Mouse (Mus musculus) hindlimb bud, embryonic 11.5 days (tissue): ENCODE results near the gene Tmem131.

Experiments
- DNase-seq: peaks from one replicate; pipeline ENCODE4 v3.0.0-alpha.2; 2012; ENCODE audit warnings: low read depth, low spot score; ENCODE audit errors: extremely low spot score

Tmem131 gene

DNA sequence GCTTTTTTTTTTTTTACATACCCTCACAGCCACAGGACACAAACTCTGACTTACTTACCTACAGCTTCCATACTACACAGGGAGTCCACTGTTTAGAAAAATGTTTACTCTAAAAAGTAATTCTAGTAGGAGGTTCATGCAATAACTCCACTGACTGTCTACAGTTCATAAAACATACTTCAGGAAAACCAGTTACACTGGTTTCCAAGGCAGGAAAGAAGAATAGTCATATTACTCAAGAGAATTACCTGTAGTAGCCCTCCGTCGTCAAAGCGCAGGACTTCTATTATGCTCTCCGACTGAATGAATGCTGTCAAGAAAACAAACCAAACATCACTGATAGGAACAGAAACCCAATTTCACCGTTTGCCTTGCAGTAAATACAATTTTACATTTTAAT, 54.5 kb downstream of the Tmem131 start:
- DNase-seq, result no peak

DNA sequence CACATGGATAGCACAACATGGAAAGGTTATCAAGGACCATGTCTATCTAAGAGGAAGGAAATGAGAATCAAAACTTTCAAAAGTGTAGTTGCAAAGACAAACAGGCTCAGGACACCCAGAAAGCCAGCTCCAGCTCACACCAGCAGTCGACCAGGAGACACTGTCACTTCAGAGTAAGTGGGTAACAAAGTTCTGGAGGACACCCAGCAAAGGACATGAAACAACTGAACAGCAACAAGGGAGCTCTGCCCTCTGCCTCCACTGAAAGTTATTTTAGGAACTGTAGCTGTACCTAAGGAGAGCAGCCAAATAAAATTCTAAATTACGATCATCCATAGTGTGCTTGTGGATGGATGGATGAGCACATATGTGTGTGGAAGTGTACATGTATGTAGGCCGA, 56.3 kb downstream of the Tmem131 start:
- DNase-seq, result no peak

DNA sequence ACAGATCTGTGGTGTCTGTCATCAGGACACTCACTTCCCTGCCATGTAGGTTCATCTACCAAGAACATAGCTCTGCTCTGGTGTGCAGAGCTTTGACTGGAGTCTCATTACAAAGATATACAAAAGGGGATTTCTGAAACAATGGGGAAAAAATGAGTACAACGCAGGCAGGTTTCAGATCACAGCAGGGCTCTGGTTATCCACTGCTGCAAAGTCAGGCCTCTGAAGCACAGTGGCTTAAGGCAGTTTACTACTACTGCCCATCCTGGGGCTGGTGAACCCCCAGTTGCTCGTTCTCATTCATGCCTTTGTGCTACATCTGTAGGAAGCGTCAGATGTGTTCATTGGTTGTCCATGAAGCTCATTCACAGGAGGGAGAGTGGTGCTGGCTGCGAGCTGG, 57.0 kb downstream of the Tmem131 start:
- DNase-seq, result no peak

DNA sequence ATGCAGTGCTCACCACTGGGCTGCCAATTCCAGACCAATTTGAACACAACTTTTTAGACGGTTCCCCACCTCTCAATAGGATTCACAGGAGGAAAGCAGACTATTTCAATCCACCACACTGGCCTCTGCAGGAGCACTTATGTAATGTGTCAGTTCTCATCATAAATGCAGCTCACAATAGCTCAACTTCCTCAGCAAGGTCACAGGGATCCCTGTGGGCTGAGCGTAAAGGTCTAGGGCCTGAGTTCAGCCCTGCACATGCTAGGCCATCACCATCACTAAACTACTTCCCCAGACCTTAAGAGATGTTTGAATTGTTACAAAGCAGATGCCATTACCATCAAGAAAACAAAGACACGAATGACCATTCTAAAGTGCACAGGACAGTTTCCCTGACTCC, 58.9 kb downstream of the Tmem131 start:
- DNase-seq, result no peak

DNA sequence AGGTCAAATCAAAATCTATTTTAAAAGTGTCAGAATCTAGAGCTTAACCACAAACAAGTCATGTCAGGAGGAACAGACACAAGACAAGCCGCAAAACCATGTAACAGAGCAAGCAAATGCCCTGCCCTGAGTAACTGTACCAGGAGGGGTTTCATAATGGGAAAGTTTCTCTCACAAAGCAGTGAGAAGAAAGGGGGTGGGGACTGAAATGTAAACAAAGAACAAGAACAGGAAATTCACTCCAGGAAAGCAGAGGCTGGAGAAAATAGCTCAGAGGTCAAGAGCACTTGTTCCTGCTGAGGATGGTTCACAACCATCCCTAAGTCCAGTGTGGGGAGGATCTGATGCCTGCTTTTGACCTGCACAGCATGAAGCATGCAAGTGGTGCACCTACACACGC, 59.7 kb downstream of the Tmem131 start:
- no peak for DNase-seq

DNA sequence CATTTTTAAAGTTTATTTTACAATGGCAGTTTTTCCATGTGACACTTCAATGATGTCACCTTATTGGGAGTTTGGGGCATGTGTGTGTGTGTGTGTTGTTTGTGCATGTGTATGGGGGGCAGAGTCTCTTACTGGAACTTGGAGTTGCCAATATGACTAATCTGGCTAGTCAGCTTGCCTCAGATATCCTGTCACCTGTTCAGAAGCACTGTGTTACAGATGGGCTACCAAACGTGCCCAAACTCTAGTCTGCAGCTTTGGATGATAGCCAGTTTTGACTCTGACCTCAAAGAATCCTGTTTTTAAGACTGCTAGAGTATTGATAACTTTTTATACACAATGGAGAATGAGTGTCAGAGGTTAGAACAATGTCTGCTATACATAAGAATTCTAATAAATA, 64.3 kb downstream of the Tmem131 start:
- no peak for DNase-seq

DNA sequence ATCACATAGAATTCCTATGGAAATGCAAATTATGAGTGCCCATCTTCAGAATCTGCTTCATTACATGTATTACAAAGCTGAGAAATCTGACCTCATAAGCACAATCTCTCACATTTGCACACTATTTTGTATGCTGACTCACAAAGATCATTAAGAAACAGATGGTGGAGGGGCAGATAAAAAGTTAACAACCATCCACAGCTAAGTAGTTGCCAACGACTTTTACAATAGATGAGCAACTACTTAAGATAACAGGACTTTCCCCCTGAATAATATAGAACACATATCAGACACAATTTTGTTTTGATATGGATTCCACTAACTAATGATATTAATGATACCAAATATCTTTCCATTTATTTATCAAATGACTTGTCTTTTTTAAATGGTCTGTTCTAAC, 66.3 kb downstream of the Tmem131 start:
- DNase-seq, result no peak

DNA sequence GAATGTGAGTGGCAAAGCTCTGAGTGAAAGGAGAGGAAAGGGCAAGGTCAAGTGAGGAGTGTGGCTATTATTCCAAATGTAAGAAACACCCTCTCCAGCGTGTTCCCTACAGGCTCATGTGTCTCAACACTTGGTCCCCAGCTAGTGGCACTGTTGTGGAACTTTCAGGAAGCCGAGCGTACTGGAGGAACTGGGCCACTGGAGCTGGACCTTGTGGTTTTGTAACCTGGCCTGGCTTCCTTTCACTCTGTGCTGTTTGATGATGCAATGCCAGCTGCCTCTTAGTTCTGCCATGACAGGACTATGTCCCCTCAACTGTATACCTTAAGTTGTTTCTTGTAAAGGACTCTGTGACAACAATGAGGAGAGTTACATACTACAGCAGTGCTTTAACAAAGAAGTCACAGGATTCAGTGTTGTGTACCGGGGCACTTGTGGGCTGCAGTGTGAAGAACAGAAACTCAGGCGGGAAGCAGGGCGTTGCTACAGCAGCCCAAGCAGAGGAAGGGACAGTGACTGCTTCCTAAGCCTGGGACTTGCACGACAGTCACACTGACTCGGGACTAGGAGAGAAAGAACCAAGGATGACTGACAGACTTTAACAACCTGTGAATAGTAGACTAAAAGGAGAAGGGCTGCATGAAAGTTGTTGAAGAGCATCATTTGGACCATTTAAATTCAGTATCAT, 68.4 kb downstream of the Tmem131 start:
- DNase-seq, result no peak

DNA sequence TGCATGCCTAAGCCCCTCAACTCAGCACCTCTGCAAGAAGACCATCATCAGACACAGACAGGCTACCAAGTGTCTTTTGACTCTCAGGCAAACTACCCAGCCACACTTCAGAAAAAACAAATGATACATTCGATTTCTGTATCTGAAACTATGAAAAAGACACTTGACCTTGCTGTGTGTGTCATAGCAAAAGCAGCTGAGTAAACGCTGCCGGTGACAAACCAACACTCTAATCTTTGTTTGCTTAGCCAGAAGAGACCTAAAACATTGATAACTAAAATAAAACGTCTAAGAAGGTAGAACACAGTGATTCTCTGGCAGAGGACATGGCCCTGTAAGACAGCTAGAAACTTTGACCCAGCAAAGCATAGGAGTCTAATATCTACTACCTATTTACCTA, 72.2 kb downstream of the Tmem131 start:
- DNase-seq, result no peak

DNA sequence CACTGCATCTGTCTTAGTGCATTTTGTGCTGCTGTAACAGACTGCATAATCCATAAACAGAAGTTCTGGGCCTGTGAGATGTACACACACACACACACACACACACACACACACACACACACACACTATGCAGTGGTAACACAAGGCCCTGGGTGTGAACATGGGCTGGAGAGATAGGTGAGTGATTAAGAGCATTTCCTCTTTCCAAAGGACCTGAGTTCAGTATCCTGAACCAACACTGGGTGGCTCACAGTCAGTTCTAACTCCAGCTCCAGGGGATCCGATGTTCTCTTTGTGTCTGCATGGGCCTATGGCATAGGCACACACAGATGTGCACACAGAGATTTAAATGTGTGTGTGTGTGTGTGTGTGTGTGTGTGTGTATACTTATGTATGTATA, 72.9 kb downstream of the Tmem131 start:
- no peak for DNase-seq

DNA sequence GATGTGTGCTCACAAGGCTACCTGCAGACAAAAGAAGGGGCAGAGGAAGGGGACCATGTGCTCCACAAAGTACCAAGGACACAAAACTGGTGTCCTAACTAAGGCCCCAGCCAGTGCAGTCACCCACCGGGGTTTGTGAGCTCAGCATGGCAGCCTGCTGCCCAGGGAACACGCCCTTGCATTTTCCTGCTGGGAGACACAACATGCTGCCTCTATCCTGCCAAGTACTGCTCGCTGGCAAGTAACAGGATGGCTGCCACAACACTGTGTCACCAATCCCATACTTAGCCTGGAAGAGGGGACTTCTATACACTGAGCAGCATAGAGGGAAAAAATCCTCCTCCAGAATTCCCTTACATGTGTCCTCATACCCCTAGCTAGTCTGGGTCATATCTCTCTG, 78.7 kb downstream of the Tmem131 start:
- no peak for DNase-seq

DNA sequence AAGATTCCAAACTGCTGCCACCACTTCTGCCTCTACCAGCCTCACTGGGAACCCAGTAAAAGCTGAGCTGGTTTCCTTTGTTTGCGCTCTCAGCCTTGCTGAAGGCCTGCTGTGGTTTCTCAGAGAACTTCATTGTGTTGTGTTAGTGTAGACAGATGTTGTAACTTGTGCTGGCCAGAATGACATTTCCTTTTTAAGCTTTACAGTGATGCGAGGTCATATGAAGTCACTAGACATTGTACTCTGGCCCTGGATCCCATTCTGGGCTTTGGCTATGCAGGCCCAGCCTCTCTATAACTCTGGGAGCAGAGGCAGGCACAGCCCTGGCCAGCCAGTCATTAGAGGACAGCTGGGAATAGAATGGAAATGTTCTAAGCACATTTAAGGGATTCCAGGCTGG, 81.7 kb downstream of the Tmem131 start:
- DNase-seq, result no peak

DNA sequence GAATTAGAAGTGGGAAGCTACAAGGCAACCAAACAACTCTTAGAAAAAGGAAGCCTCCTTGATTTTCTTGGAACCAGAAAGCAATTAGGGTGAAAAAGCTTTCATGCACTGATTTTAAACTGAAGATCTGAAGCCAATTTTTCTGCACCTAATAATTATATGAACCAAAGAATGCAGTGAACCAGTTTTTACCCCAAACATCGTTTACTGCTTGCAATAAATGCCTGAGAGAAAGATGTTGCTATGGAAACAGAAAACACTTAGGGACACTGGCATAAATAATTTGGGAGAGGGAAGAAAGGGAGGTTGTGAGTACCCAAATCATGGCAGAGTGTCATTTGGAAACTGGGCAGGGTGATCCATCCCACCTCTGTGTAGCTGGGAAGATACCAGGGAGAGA, 82.6 kb downstream of the Tmem131 start:
- DNase-seq, result no peak

DNA sequence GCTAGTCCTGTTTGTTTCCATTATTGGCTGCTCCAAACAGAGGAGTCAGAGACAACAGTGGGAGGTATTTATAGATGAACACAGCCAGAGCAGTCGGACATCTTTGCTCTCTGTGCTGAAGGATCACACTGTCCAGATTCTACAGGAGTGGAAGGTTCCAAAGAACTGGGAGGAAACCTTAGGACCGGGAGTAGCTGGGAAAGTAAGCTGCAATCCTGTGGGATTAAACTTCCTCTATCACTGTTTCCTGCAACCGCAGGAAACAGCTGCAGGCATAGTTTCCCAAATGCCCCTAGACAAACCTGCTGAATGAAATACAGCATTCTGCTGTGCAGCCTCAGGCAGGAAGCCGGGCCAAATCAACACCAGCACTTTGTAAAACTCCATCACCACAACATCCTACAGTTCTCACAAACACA, 83.0 kb downstream of the Tmem131 start:
- no peak for DNase-seq

DNA sequence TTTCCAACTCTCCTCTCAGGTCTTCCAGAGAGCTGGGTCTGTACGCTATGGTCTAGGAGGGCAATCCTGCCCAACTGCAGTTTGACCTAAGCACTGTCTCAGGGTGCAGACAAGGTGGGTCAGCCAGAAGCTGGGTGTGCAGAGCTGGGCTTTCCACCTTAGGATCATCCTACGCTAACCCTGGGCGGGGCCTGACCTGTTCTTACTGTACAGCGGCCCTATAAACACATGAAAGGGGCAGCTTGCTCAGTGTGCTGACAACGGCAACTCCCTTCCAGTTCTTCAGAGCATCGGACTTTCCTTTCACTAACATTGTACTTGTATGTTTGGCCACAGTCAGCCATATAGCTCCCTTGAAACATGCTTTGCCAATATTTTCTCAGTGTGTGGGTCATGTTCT, 86.4 kb downstream of the Tmem131 start:
- DNase-seq, result no peak

DNA sequence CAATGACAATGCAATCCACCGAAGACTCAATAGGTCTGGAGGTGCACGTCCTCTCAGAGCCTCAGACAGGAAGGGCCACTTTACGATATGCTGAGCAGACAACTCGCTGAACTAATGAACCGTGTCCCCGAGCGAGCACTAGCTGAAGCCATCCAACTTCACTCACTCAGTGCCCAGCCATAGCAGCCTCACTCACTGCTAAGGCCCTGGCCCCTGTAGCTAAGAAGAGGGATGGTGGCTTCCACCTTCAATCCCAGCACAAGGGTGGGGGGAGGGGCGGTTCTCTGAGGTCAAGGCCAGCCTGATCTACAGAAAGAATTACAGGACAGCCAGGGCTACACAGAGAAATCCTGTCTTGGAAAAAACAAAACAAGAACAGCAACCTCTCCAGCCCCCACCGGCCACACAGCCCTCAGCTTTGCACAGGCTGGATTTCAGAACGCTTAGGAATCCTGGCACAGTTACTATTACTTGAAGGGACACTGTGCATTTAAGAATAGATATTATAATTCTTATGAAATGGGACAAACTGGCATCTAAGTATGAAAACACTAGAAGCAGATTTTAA, 89.2 kb downstream of the Tmem131 start:
- no peak for DNase-seq

DNA sequence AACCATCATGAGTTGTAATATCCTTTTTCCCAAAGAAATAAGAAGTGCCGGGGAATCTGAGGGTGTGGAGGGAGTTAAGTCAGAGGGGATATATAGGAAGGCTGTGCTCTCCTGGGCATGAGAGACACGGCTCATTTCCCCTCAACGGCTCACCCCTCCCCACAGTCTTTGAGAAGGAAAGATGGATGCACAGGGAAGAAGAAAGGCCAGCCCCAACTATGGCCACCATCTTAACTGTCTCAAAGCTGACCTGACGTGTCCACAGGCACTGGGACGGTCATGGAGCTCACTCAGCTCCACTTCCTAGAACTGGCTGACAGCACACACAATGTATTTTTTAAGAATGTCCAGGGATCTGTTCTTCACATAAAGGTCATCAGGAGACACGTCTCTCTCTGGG, 91.4 kb downstream of the Tmem131 start:
- DNase-seq, result no peak

DNA sequence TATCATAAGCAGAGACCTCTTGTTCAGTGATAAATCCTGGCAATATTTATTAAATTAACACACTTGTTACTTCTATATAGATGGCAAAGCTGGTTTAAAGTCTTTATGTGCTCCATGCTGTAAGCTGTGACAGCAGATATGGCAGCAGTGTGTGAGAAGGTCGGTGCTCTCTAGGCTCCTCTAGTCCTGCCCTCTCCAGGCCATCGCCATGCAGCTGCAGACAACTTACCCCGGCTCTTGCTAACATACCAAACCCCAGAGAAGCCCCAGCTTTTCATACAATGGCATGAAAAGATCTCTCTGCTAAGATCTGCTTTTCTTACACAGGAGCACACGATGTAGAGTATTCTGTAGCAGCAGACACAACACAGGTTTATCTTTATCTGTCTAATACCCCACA, 92.1 kb downstream of the Tmem131 start:
- DNase-seq, result no peak

DNA sequence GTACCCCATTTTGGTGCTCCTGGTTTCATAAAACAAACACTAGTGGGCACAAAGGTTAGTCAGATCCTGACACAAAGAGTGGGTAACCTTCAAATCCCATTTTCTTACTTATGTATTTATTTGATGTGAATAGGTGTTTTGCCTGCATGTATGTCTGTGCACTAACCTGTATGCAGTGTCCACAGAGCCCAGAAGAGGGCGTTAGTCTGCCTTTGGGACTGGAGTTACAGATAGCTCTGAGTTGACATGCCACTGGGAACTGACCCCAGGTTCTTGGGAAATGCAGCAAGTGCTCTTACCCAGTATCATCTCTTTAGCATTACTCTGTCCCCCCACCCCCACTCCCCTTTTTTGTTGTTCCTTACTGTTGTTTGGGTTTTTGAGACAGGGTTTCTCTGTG, 95.4 kb downstream of the Tmem131 start:
- no peak for DNase-seq

DNA sequence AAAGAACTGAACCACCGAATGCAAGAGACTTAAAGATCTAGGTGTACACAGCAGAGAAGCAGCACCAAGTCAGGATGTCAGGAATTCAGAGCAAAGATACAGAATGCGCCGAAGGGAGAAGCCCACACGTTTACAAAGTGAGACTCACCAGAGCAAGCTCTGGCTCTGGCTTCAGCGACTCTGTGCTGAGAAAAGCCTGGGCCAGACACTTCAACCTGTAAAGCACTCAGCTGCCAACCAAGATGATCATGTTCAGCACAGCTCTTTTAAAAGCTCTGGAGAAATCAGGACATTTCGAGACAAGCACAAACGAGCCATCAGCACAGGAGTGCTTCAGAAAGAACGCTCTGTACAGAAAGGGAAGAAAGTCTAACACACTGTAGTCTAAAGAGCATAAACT, 96.2 kb downstream of the Tmem131 start:
- DNase-seq, result no peak

DNA sequence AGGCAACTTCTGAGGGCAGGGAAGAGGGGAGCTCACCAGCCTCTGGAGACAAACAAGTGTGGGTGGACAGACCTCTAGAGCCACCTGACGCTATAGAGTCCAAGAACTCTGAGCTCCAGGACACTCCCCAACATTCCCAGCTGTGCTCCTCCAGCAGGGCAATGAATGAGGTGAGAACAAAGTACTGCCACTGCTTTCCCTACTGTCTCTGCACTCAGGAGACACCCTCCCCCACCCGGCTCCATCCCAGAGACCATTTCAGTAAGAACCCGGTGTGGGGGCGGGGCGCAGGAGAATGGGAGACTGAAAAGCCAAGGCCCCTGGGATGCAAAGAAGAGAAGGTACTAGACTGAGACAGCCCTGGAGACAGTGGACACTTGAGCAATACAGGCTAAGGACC, 98.4 kb downstream of the Tmem131 start:
- no peak for DNase-seq

DNA sequence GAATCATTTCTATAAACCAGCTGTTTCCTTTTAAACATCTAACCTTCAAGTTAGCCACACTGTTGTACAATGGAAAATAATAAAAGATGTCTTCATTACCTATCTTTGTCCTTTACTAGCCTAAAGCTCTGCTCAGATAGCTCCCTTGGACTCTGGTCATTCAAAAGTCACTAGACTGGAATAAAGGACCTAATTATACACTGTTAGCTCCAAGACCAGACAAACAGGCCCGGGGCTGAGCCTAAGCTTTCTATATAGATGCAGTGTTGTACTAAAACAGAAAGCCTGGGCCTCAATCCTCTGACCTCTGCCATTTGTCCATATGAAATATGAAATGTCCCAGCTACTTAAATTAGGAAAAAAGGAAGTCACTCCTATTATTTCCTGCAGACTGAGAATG, 101.7 kb downstream of the Tmem131 start:
- no peak for DNase-seq

DNA sequence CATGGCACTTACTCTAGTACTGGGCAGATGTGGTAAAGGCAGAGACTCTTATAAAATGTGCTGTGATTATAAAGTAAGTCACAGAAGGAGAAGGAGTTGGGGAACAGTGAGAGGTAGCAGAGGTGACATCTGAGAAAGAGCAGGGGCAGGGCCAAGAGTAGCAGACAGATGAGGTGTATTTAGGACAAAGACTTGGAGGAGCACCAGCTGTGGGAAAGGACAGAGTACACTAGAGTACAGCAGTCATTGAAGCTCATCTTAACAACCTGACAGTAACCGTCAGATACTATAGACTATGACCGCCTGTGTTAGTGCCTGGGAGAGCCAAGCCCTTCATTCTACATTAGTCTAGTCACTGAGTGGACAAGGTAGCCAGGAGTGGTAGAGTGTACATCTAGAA, 102.5 kb downstream of the Tmem131 start:
- DNase-seq, result no peak
